Comparison of ENCODE assay signal across 9 mouse cellular contexts in genomic region chr16:18620601-18621361, GRCm38 (mm10). TPM values are rescaled to one million over a fixed set of nuclear protein-coding genes. Genes with fewer than 3 reads are reported as not detected.
DNase-seq lines count a peak whose midpoint lies in the region; ATAC-seq and TF ChIP-seq lines count a peak whose summit lies in the region.
"Had no signal": no experiment of that assay in that cellular context is flagged by ENCODE, and none has a peak within 500 bp of the region (broad histone marks: within the 10 kb centered on the region; RNA-seq: fewer than 3 reads in every experiment).

No protein-coding gene starts in this region.

- H3K27me3 ChIP-seq in forebrain, embryonic 11.5 days (ENCODE audit: control insufficient read depth, insufficient read depth, low read length) = peaks cover 82% of the 10 kb centered on the region
- peaks cover 79% of the 10 kb centered on the region for H3K27me3 ChIP-seq in intestine, embryonic 14.5 days (replicated peaks; ENCODE audit: control insufficient read depth, insufficient read depth, low read length)
- peaks cover 88% of the 10 kb centered on the region for H3K27me3 ChIP-seq in liver, postnatal 0 days (ENCODE audit: insufficient read depth, low read length)
- H3K27me3 ChIP-seq in stomach, embryonic 16.5 days (ENCODE audit: control insufficient read depth, insufficient read depth, low read length) = peaks cover 79% of the 10 kb centered on the region

- peaks cover 14% of the 10 kb centered on the region for H3K4me1 ChIP-seq in forebrain, embryonic 11.5 days (replicated peaks; ENCODE audit: control insufficient read depth, insufficient read depth, low read length)
- H3K4me1 ChIP-seq in intestine, embryonic 14.5 days (replicated peaks; ENCODE audit: control insufficient read depth, insufficient read depth, low read length) = peaks cover 12% of the 10 kb centered on the region
- peaks cover 6% of the 10 kb centered on the region for H3K4me1 ChIP-seq in liver, postnatal 0 days (ENCODE audit: insufficient read depth)
- H3K4me1 ChIP-seq in stomach, embryonic 16.5 days (ENCODE audit: control insufficient read depth, insufficient read depth, low read length) = peaks cover 15% of the 10 kb centered on the region

- no peak for TF ChIP-seq EP300 in liver, postnatal 0 days (IDR thresholded peaks at IDR 0.05; ENCODE audit: low read depth)

- TF ChIP-seq CTCF in liver, postnatal 0 days (IDR thresholded peaks at IDR 0.05; ENCODE audit: low read depth) = no peak

- peak; percentile 50 for DNase-seq in gastrocnemius, postnatal 10 days
- no peak for DNase-seq in gastrocnemius, adult 18-20 months (ENCODE audit: low spot score)
- peak; percentile 88 for DNase-seq in ZHBTc4 (ENCODE audit: low read depth, low spot score)
- peak; percentile 67 for DNase-seq in forebrain, embryonic 11.5 days (ENCODE audit: low spot score)
- DNase-seq in intestine, embryonic 14.5 days (ENCODE audit: low spot score) = peak; percentile 76
- DNase-seq in liver, postnatal 0 days = no peak
- DNase-seq in ovary, postnatal 36 days (ENCODE audit: low spot score) = no peak

- ATAC-seq in forebrain, embryonic 11.5 days (replicated peaks; ENCODE audit: low FRiP score) = no peak
- ATAC-seq in intestine, embryonic 14.5 days (replicated peaks; ENCODE audit: low FRiP score, low TSS enrichment, low read depth) = 0 out of 2 replicates have a peak, but pooled peaks have one; percentile 7
- no peak for ATAC-seq in liver, postnatal 0 days
- no peak for ATAC-seq in stomach, embryonic 16.5 days (ENCODE audit: insufficient read depth, low FRiP score)

- under 1% methylated on average over 73 of the region's 74 CpGs for WGBS in forebrain, embryonic 11.5 days
- under 1% methylated on average over 74 of the region's 74 CpGs for WGBS in intestine, embryonic 14.5 days
- WGBS in liver, postnatal 0 days (ENCODE audit: insufficient replicate concordance) = 2% methylated on average over 59 of the region's 74 CpGs
- 3% methylated on average over 74 of the region's 74 CpGs for WGBS in stomach, embryonic 16.5 days

- H3K9ac ChIP-seq in forebrain, embryonic 11.5 days (ENCODE audit: low read length) = peak overlapping the region; percentile 16; the same call in 1 of the 2 replicates
- peak overlapping the region; percentile 20; the same call in 1 of the 2 replicates for H3K9ac ChIP-seq in intestine, embryonic 14.5 days (ENCODE audit: low read length)
- no peak overlapping the region for H3K9ac ChIP-seq in liver, postnatal 0 days (replicated peaks)
- peak overlapping the region; percentile 60 for H3K9ac ChIP-seq in stomach, embryonic 16.5 days (ENCODE audit: low read length)

- peak overlapping the region; percentile 37 for H3K4me3 ChIP-seq in forebrain, embryonic 11.5 days (ENCODE audit: low read depth, low read length)
- peak overlapping the region; percentile 47 for H3K4me3 ChIP-seq in intestine, embryonic 14.5 days (ENCODE audit: low read depth, low read length)
- peak overlapping the region; percentile 40 for H3K4me3 ChIP-seq in liver, postnatal 0 days (ENCODE audit: low read depth, low read length)
- H3K4me3 ChIP-seq in stomach, embryonic 16.5 days (replicated peaks; ENCODE audit: low read length) = peak overlapping the region; percentile 52

- no peak overlapping the region for H3K27ac ChIP-seq in forebrain, embryonic 11.5 days (ENCODE audit: low read depth, low read length)
- H3K27ac ChIP-seq in intestine, embryonic 14.5 days (ENCODE audit: low read depth) = no peak overlapping the region
- no peak overlapping the region for H3K27ac ChIP-seq in liver, postnatal 0 days (ENCODE audit: low read depth)
- H3K27ac ChIP-seq in stomach, embryonic 16.5 days (ENCODE audit: low read length) = no peak overlapping the region

- H3K36me3 ChIP-seq in forebrain, embryonic 11.5 days (ENCODE audit: control insufficient read depth, insufficient read depth, low read length) = no peaks in the 10 kb centered on the region; the same call in 1 of the 2 replicates
- peaks cover 23% of the 10 kb centered on the region for H3K36me3 ChIP-seq in intestine, embryonic 14.5 days (ENCODE audit: control insufficient read depth, insufficient read depth, low read length)
- no peaks in the 10 kb centered on the region; the same call in 1 of the 2 replicates for H3K36me3 ChIP-seq in liver, postnatal 0 days (replicated peaks; ENCODE audit: insufficient read depth, low read length)
- no peaks in the 10 kb centered on the region for H3K36me3 ChIP-seq in stomach, embryonic 16.5 days (ENCODE audit: control insufficient read depth, insufficient read depth, low read length)

- no peaks in the 10 kb centered on the region for H3K9me3 ChIP-seq in forebrain, embryonic 11.5 days (ENCODE audit: control insufficient read depth, low read length)
- no peaks in the 10 kb centered on the region for H3K9me3 ChIP-seq in intestine, embryonic 14.5 days (ENCODE audit: control insufficient read depth, low read length)
- no peaks in the 10 kb centered on the region for H3K9me3 ChIP-seq in liver, postnatal 0 days (ENCODE audit: low read length)
- H3K9me3 ChIP-seq in stomach, embryonic 16.5 days (replicated peaks; ENCODE audit: control insufficient read depth, low read length) = no peaks in the 10 kb centered on the region

- H3K4me2 ChIP-seq in forebrain, embryonic 11.5 days (ENCODE audit: low read depth, low read length, severe bottlenecking) = peak overlapping the region; percentile 70
- H3K4me2 ChIP-seq in intestine, embryonic 14.5 days (ENCODE audit: low read length) = peak overlapping the region; percentile 84
- peak overlapping the region; percentile 67 for H3K4me2 ChIP-seq in liver, postnatal 0 days (ENCODE audit: low read depth, low read length)
- H3K4me2 ChIP-seq in stomach, embryonic 16.5 days (ENCODE audit: low read depth, low read length) = peak overlapping the region; percentile 93

RNA-seq across cellular contexts. Expression of gene Gp1bb, which starts 1.4 kb away (rescaled TPM):
- not detected for total RNA-seq in gastrocnemius, postnatal 10 days (2021)
- not detected for total RNA-seq in gastrocnemius, adult 18-20 months (2021)
- 5.3 and 6.0 TPM in 2 replicates for polyA plus RNA-seq in forebrain, embryonic 11.5 days (2014; fragmentation: Nextera tagmentation; extraction: Ambion mirVana)
- polyA plus RNA-seq in intestine, embryonic 14.5 days (2014; fragmentation: Nextera tagmentation; extraction: Ambion mirVana) = 1.9 and 2.0 TPM in 2 replicates
- 55.8 and 56.5 TPM in 2 replicates for polyA plus RNA-seq in liver, postnatal 0 days (2015; fragmentation: Nextera tagmentation; extraction: Ambion mirVana)
- polyA plus RNA-seq in stomach, embryonic 16.5 days (2015; fragmentation: Nextera tagmentation; extraction: Ambion mirVana) = 0.68 and 0.74 TPM in 2 replicates

RNA-seq across cellular contexts. Expression of gene Gm49601, which starts 5.4 kb away (rescaled TPM):
- total RNA-seq in gastrocnemius, postnatal 10 days (2021) = 1 to 10 TPM; 1.6 to 3.6 TPM
- under 1 TPM in 1 of 2 experiments, not detected in 1; 0.47 TPM for total RNA-seq in gastrocnemius, adult 18-20 months (2021)
- polyA plus RNA-seq in forebrain, embryonic 11.5 days (2014; fragmentation: Nextera tagmentation; extraction: Ambion mirVana) = 2.8 and 3.4 TPM in 2 replicates
- 2.0 and 2.2 TPM in 2 replicates for polyA plus RNA-seq in intestine, embryonic 14.5 days (2014; fragmentation: Nextera tagmentation; extraction: Ambion mirVana)
- polyA plus RNA-seq in liver, postnatal 0 days (2015; fragmentation: Nextera tagmentation; extraction: Ambion mirVana) = 0.32 TPM in 1 of 2 replicates, not detected in the other
- 3.1 and 4.2 TPM in 2 replicates for polyA plus RNA-seq in stomach, embryonic 16.5 days (2015; fragmentation: Nextera tagmentation; extraction: Ambion mirVana)
- total RNA-seq: hematopoietic stem cell, adult 5-6 weeks had no signal

RNA-seq across cellular contexts. Expression of gene Sept5, which starts 9.0 kb away (rescaled TPM):
- total RNA-seq in gastrocnemius, postnatal 10 days (2021) = 10 to 100 TPM in 1 of 2 experiments, 1 to 10 TPM in 1; 7.9 to 15.7 TPM
- total RNA-seq in gastrocnemius, adult 18-20 months (2021) = 1 to 10 TPM; 2.4 to 4.4 TPM
- 44.2 and 48.2 TPM in 2 replicates for polyA plus RNA-seq in forebrain, embryonic 11.5 days (2014; fragmentation: Nextera tagmentation; extraction: Ambion mirVana)
- 29.3 and 29.9 TPM in 2 replicates for polyA plus RNA-seq in intestine, embryonic 14.5 days (2014; fragmentation: Nextera tagmentation; extraction: Ambion mirVana)
- 3.0 and 3.2 TPM in 2 replicates for polyA plus RNA-seq in liver, postnatal 0 days (2015; fragmentation: Nextera tagmentation; extraction: Ambion mirVana)
- polyA plus RNA-seq in stomach, embryonic 16.5 days (2015; fragmentation: Nextera tagmentation; extraction: Ambion mirVana) = 26.8 and 37.7 TPM in 2 replicates

RNA-seq across cellular contexts. Expression of gene Tbx1, which starts 30.3 kb away (rescaled TPM):
- total RNA-seq in gastrocnemius, postnatal 10 days (2021) = 1 to 10 TPM; 2.3 to 5.5 TPM
- 10 to 100 TPM in 1 of 2 experiments, 1 to 10 TPM in 1; 9.3 to 20.9 TPM for total RNA-seq in gastrocnemius, adult 18-20 months (2021)
- 0.83 and 1.3 TPM in 2 replicates for polyA plus RNA-seq in forebrain, embryonic 11.5 days (2014; fragmentation: Nextera tagmentation; extraction: Ambion mirVana)
- 0.14 and 0.22 TPM in 2 replicates for polyA plus RNA-seq in intestine, embryonic 14.5 days (2014; fragmentation: Nextera tagmentation; extraction: Ambion mirVana)
- 0.40 TPM in 1 of 2 replicates, not detected in the other for polyA plus RNA-seq in liver, postnatal 0 days (2015; fragmentation: Nextera tagmentation; extraction: Ambion mirVana)
- polyA plus RNA-seq in stomach, embryonic 16.5 days (2015; fragmentation: Nextera tagmentation; extraction: Ambion mirVana) = 0.20 and 0.84 TPM in 2 replicates
- total RNA-seq: hematopoietic stem cell, adult 5-6 weeks had no signal

Comparison
In these comparisons a context has a peak if more than half of its experiments do, and no peak if none do; other contexts are left out.
1. DNase-seq: peak in gastrocnemius, postnatal 10 days (single experiment), ZHBTc4 (single experiment), forebrain, embryonic 11.5 days (single experiment) and intestine, embryonic 14.5 days (single experiment); none in gastrocnemius, adult 18-20 months (single experiment), liver, postnatal 0 days (single experiment) and ovary, postnatal 36 days (single experiment).
2. Peak in every context shown above with its lines, with median percentiles within 50 percentile points of each other: H3K4me2 ChIP-seq and H3K4me3 ChIP-seq.